Mouse (Mus musculus): ENCODE results near the gene Cenpo.
"Not testable (repeated sequence)": the region's sequence is repeated elsewhere in the genome, so short reads cannot be mapped to it uniquely, and the experiment has no call there.

Gene Cenpo

DNA sequence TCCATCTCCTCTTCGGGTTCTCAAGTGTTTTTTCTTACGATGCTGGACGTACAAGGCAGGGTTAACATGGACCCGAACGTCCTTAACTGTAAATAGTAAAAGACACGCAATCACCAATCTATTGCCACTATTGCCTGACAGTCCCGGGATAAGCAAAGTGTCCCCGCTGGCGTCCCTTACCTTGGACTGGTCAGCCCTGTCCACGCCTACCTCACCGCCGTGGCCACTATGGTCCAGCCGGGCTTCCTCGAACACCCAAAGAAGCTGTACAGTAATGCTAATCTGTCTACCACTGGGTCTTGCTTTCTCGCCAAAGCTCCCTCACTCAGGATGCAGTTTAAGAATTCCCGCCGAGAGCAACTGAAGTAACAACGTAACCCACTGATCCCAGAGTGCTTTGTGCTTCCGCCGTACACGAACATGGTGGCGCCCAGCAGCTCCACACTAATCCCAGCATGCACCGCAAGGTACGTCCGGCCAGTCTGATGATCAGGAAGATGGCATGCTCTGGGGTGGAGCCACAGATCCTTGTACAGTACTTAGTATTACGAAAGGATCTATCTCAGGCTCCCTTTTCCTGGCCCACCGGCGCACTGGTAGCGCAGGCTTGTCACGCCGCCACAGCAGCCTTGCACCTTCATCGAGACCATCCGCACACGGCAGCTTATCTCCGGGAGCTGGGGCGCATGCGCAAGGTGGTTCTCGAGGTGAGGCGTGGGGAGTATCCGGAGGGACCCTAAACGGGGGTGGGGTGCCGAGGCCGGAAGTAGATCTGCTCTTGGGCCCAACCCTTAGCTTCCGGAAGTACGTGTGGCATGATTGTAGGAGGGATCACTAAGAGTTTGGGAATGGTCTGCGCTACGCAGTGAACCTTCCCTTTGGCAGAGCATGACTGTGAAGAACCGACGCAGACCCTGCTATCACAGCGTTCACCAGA, at the start of gene Cenpo, which contains the start of gene Ptrhd1:
Cenpo (minus strand) TSS at position 723 of the 937 bp plus-strand sequence.
Ptrhd1 (plus strand) TSS at position 456 of the 937 bp plus-strand sequence.
- peak; percentile 99 for DNase-seq (ENCODE audit: inconsistent ontology term)

GRCm38 (mm10) chr12:4279878-4280277, 45.8 kb upstream of the Cenpo start:
- DNase-seq (ENCODE audit: inconsistent ontology term) = no peak

DNA sequence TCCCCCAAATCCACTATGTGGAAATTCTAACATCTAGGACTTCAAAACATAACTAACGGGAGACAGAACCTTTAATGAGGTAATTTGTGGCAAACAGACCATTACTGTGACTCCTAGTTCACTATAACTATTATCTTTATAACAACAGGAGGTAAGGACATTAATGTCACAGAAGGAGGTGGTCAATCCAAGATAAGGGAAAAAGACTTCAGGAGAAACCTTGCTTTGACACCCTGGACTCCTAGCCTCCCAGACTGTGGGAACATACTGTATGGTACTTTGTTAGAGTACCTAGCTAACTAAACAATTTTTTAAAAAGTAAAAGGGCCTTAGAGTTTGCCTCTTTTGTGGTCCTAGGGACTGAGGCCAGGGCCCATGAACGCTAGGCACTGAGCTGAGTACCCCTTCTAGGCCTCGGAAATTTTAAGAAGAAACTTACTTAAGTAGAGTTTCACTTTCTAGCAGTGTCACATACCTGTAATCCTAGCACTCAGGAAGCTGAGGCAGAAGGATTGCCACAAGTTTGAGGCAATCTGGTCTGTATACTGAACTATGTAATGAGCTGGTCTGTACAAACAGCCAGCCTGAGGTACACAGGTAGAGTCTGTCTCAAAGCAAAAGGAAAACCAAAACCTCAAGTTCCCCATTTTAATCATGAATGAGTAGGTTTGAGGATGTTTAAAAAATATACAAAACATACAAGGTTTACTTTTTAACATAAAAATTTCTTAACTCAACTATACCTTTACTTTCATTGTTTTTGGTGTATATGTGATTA, 45.1 kb upstream of the Cenpo start:
- no peak for DNase-seq (ENCODE audit: inconsistent ontology term)

- DNase-seq (ENCODE audit: inconsistent ontology term) = no peak
Measured at GRCm38 (mm10) chr12:4271078-4271477, 37.0 kb upstream of the Cenpo start.

DNA sequence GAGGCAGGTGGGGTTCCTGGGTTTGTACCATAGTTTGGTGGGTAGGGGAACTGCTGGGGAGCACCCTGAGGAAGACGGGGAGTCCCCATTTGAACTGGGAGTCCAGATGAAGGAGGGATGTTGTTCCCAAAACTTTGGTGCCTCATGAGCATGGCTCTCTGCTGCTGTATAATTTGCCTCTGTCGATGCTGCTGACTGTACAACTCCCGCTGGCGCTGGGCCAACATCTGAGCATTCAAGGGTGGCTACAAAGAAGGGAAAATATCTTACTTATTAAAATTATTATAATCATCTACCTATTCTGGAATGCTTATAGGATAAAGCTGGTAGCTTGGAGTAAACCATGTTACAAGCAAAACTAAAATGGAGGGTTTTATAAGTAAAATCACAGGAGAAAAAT, 33.7 kb upstream of the Cenpo start:
- DNase-seq (ENCODE audit: inconsistent ontology term) = no peak

DNA sequence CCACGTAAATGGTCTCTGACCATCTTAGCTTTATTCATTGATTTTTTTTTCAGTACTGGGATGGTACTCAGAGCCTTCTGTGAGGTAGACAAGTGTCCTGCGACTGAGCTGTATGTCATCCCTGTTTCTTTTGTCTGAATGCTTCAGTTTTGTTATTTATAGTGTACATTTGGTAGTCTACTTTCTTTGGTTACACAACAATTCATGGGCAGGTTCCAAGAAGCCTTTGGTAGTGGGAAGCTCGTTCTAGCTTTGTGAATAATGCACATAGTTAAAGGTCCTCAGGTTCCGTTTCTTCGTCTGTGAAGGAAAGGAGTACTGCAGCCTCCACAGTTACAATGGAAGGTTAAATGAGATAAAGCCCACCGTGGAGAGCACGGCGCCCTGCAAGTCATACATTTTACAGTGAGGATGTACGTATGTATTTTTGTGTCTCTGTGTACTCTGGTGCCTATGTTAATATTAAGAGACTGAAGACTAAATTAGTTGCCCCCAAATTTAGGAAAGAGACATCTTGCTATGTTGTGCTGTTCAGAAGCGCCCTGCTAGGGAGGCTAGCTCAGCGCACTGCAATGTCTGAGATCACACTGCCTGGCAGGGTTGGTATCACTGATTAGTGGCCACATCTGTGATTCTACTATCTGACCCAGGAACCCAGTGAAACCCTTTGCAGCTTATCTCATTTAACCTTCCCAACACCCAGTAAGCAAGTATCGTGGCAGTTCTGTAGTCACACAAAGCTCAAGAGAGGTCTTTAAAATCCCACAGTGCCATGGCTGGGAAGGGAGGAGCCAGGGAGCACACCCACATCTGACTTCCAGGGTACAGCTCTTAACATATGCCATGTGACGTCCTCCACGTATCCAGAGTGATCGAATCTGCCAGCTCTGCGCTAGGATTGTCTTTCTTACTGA, 18.9 kb upstream of the Cenpo start:
- DNase-seq (ENCODE audit: inconsistent ontology term) = no peak

DNA sequence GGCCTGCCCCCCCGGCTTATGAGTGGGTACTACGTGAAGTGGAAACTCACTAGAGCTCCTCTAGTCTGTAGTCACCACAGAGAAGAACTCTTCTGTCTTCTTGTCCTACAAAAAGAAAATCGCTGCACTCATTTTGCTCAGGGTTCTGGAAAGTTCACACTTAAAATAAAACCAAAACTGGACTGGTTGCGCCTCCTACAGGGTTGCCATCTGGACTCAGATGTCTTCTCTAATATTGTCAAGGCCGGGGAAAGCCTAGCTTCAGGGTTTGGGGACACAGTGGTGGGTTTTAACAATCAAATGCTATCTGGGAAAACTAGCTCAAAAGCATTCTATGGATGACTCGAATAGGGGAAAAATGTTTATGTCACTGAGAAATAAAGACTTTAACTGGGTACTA, 15.7 kb upstream of the Cenpo start:
- no peak for DNase-seq (ENCODE audit: inconsistent ontology term)

GRCm38 (mm10) chr12:4245742-4246141, 11.6 kb upstream of the Cenpo start:
- no peak for DNase-seq (ENCODE audit: inconsistent ontology term)

DNA sequence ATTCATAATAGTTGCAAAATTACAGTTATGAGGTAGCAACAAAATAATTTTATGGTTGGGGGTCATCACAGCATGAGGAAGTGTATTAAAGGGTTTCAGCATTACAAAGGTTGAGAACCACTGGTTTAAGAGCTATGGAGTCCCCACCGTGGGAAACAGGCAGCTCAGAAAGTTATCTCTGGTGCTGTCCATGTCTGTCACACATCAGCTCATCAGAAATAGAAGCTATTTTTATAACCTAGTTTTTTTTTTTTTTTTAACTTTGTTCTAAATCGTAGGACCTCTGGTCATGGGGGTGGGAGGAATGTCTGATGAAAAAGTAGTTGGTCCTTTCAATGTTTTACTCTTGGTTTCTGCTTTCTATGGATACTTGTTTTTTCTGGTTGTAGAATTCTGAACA, 9.7 kb upstream of the Cenpo start:
- no peak for DNase-seq (ENCODE audit: inconsistent ontology term)

- DNase-seq (ENCODE audit: inconsistent ontology term) = not testable (repeated sequence)
Measured at GRCm38 (mm10) chr12:4240281-4240680, 6.2 kb upstream of the Cenpo start.

GRCm38 (mm10) chr12:4237481-4237880, 3.4 kb upstream of the Cenpo start:
- DNase-seq (ENCODE audit: inconsistent ontology term) = no peak

DNA sequence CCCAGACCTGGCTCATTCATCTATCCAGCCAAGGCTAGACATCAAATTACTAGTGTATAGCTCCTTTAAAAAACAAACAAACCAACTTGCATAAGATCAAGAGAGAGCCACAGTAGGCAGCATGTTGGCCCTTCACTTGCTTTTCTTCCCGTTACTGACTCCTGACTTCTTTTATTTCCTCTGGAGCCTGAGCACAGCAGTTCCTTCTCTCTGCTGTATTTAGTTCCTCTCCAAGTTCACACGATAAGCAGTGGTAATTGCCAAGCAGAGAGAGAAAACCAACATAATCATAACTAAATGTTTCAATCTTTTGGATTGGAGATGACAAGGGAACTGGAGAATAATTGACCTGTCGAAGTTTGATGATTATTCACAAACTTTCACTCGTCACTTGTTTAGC, 1.3 kb downstream of the Cenpo start:
- no peak for DNase-seq (ENCODE audit: inconsistent ontology term)

DNA sequence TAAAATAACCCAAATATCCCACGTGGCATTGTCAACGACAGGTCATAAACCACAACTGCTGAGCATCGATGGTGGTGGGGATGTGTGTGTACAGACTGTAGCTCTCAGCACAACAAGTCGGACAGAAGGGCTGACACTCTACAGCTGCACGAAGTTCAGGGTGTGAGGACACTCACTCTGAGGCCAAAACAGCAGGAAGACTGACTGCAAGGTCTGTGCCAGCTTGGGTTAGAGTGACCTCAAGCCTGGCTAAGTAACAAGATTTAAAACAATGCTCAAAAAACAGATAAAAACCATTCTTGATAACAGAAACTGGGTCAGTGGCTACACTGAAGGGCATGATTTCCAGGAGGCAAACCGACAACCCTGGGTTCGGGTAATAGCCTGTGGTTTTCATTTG, 3.9 kb downstream of the Cenpo start:
- no peak for DNase-seq (ENCODE audit: inconsistent ontology term)

DNA sequence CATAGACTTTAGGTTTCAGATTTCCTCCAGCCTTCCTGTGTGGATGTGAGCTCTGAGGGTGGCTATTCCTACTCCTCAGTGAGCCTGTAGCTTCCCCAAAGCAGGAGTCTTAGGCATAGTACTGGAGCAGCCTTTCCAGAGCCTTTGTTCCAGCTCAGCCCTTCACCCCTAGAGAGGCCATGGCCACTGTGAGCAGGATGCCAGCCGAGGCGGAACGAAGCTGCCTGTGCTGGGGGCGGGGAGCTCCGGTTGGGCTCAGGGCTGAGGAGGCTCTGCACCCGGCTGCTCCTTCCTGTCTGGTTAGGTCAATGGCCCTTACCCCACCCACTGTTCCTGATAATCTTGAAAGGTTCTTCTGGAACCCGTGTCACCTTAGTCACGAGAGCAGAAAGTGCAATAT, 21.2 kb downstream of the Cenpo start:
- DNase-seq (ENCODE audit: inconsistent ontology term) = no peak

- no peak for DNase-seq (ENCODE audit: inconsistent ontology term)
Measured at GRCm38 (mm10) chr12:4211174-4211573, 22.9 kb downstream of the Cenpo start.

DNA sequence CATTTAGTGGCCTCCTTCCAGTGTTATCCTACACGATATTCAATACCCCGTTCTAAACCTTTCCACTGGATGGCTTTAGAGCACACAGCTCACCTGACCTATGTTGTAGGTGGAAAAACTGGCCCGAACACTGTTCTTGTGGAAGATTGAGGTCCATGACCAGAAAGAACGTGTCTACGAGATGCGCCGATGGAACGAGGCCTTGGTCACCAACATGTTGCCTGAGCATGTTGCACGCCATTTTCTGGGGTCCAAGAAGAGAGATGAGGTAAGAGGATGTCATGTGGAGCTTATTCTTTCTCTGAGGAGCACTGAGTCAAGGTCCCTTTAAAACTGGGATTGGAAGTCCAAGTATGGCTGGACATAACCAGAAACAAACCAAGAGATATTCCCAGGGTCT, 24.9 kb downstream of the Cenpo start:
- DNase-seq (ENCODE audit: inconsistent ontology term) = no peak

DNA sequence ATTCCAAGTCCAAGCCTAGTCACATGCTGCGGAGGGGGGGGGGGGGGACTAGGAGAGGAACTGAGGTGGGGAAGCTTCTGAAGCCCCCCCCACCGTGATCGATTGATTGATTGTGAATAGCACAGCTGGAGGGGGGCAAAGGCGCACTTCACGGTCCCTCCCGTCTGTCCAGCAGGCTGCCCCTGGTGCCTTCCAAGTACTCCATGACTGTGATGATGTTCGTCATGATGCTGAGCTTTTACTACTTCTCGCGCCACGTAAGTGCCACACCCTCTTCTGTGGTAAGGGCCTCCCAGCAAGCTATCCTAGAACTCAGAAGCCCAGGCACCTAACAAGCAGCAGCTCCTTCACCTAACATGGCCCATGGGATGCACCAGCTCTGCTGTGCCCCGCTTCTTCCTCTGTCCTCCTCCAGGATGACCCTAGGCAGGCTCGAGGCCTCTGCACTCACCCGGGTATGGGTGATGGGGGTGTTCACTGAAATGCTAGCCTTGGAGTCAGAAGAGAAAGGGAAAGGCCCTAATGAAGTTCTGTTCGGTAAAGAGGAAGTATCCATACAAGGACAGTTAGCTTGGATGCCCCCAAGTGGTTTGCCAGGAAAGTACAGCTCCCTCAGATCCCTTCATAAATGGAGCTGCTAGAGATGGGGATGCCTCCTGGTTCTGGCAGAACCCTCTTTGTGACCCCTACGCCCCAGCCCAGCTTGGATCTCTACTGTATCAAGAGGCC, 25.5 kb downstream of the Cenpo start:
- peak; percentile 25 for DNase-seq (ENCODE audit: inconsistent ontology term)

GRCm38 (mm10) chr12:4206106-4206505, 28.0 kb downstream of the Cenpo start:
- no peak for DNase-seq (ENCODE audit: inconsistent ontology term)

DNA sequence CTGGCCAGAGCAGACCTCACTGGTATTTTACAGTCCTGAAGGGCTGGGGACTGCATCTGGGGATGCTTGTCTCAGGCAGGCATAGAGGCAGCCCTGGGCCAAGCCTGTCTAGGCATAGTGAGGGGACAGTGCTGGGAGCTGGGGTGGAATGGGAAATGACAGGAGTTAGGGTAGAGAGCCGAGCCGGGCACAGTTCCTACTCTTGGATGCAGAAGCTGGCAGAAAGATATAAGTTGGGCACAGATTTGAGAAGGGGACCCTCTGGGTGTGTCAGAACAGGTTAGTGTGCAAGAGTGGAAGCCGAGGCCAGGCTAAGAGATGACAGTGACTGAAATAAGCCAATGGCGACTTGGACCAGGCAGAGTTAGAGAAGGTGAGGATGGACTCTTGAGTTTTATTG, 31.9 kb downstream of the Cenpo start:
- no peak for DNase-seq (ENCODE audit: inconsistent ontology term)

GRCm38 (mm10) chr12:4201454-4202200, 32.5 kb downstream of the Cenpo start:
- no peak for DNase-seq (ENCODE audit: inconsistent ontology term)

Measured in Muller cell, postnatal 12 days (primary cell).